Mouse (Mus musculus) brain, adult 2 months (tissue): ENCODE data around the gene Fam174b.
A peak's percentile ranks its signal among the peaks of the same experiment; 100 is the strongest.

ENCODE experiments used
- DNase-seq: peaks from one replicate; pipeline ENCODE4 v3.0.0; 2011; ENCODE audit warnings: low read depth, low spot score

The Fam174b gene

GRCm38 (mm10) chr7:73749339-73749738 lies 9.2 kb downstream of the Fam174b start:
- no peak for DNase-seq

GRCm38 (mm10) chr7:73749983-73750382 lies 9.9 kb downstream of the Fam174b start:
- DNase-seq, result no peak

GRCm38 (mm10) chr7:73753598-73753997 lies 13.5 kb downstream of the Fam174b start:
- no peak for DNase-seq

- DNase-seq, result no peak
These were observed 15.4 kb downstream of the Fam174b start for GRCm38 (mm10) chr7:73755377-73756110.

- DNase-seq, result no peak
These were observed 21.6 kb downstream of the Fam174b start for GRCm38 (mm10) chr7:73761691-73762189.

GRCm38 (mm10) chr7:73764679-73765078 lies 24.6 kb downstream of the Fam174b start:
- DNase-seq, result no peak

- no peak for DNase-seq
These were observed 25.2 kb downstream of the Fam174b start for GRCm38 (mm10) chr7:73765186-73765903.

- DNase-seq, result peak; percentile 29
These were observed 29.1 kb downstream of the Fam174b start for GRCm38 (mm10) chr7:73769224-73769623.

GRCm38 (mm10) chr7:73771384-73772274 lies 31.5 kb downstream of the Fam174b start:
- peak; percentile 45 for DNase-seq

GRCm38 (mm10) chr7:73772275-73772765 lies 32.2 kb downstream of the Fam174b start:
- DNase-seq, result peak; percentile 31

GRCm38 (mm10) chr7:73774781-73775180 lies 34.7 kb downstream of the Fam174b start:
- no peak for DNase-seq

GRCm38 (mm10) chr7:73777777-73778176 lies 37.7 kb downstream of the Fam174b start:
- DNase-seq, result no peak

- no peak for DNase-seq
These were observed 44.8 kb downstream of the Fam174b start for GRCm38 (mm10) chr7:73784736-73785428.

- DNase-seq, result no peak
These were observed 45.7 kb downstream of the Fam174b start for GRCm38 (mm10) chr7:73785815-73786214.

GRCm38 (mm10) chr7:73787513-73787912 lies 47.4 kb downstream of the Fam174b start:
- no peak for DNase-seq

- DNase-seq, result peak; percentile 48
These were observed 51.0 kb downstream of the Fam174b start for GRCm38 (mm10) chr7:73791096-73791495.

GRCm38 (mm10) chr7:73792155-73792554 lies 52.1 kb downstream of the Fam174b start:
- DNase-seq, result no peak

GRCm38 (mm10) chr7:73792641-73793040 lies 52.5 kb downstream of the Fam174b start:
- DNase-seq, result no peak

GRCm38 (mm10) chr7:73809261-73809660 lies 69.2 kb downstream of the Fam174b start:
- DNase-seq, result peak; percentile 7

GRCm38 (mm10) chr7:73811439-73811838 lies 71.3 kb downstream of the Fam174b start:
- DNase-seq, result no peak

GRCm38 (mm10) chr7:73812176-73812575 lies 72.1 kb downstream of the Fam174b start:
- DNase-seq, result no peak
